Mouse (Mus musculus) urinary bladder, postnatal 25 days (tissue): ENCODE measurements around the gene Itga2.

Experiments
- DNase-seq: peaks from one replicate; pipeline ENCODE4 v3.0.0; 2022; ENCODE audit warnings: low spot score

Gene Itga2

DNA sequence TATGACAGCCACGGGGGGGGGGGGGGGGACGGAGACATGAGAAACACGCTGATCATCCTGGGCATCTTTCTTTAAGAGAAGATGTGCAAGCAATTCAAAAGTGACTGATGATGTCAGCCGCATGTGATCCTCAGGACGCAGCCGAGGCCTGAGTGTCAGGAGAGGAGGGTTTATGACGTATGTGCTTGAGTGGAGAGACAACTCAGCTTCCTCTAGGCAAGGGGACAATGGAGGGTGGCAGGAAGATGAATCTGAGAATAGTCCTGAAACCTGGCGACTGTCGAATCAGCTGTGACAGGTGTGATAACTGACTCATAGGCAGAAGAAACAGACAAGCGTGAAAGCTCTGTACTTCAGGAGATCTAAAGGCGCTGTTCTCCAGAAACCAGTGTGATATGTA lies 53.2 kb downstream of the Itga2 start:
- no peak for DNase-seq

DNA sequence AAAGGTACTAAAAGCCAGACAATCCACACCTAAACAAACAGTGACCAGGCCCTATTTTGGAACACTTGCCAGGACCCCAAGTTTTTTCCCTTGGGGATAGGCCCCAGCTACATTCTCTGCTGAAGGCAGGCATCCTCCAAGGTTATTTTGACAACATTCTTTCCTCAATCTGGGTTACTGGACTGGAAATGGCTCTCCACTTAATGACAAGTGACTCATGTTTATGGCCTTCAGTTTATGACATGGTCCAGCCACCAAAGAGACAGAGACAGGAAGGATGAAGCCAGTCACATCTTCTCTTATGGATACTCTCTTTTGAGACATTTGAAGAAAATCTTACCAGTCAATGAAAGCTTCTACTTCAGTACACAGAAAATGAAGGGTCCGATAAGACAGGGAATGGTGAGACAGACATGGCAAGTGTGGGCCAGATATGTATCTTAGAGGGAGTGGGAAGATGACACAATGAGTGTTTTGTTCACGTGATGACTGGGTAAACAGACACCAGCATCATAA lies 55.8 kb downstream of the Itga2 start:
- no peak for DNase-seq

DNA sequence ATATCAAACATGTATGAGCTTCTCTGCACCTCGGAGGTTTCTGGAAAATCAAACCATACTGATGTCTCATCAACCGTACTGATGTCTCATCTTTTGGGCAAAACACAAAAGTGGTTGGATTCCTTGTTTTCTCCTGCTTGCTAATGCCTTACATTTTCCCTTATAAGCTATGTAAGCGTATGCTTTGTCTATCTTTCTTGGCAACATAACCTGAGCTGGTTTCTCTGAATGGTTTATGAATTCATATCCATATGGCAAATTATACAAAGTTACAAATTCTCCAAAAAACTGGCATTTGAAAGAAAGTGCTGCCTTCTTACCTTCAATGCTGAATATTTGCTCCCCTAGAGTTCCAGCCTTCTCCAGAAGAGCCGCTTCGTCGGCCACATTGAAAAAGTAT lies 57.2 kb downstream of the Itga2 start:
- no peak for DNase-seq

- no peak for DNase-seq
Measured at GRCm38 (mm10) chr13:114857525-114857924, 74.4 kb downstream of the Itga2 start.

- DNase-seq = no peak
Measured at GRCm38 (mm10) chr13:114856269-114856627, 75.7 kb downstream of the Itga2 start.

GRCm38 (mm10) chr13:114855573-114856268 lies 76.2 kb downstream of the Itga2 start:
- DNase-seq = no peak

DNA sequence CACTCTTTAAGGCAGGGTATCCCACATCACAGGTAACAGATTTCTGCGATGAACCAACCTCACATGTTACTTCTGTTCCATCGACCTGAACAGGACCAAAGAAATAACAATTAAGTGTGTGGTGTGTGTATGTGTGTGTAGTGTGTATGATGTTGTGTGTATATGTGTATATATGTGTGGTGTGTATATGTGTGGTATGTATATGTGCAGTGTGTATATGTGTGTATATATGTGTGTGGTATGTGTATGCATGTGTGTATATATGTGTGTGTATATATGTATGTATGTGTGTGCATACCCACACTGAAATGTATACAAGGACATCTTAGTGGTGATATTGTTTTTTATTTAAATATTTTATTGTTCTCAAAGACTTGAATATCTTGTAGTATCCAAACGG lies 77.5 kb downstream of the Itga2 start:
- DNase-seq = no peak

GRCm38 (mm10) chr13:114854023-114854422 lies 77.9 kb downstream of the Itga2 start:
- DNase-seq = no peak

GRCm38 (mm10) chr13:114853152-114853551 lies 78.7 kb downstream of the Itga2 start:
- DNase-seq = no peak

- DNase-seq = no peak
Measured at GRCm38 (mm10) chr13:114852264-114853111, 79.4 kb downstream of the Itga2 start.

- DNase-seq = no peak
Measured at GRCm38 (mm10) chr13:114848945-114849344, 83.0 kb downstream of the Itga2 start.

DNA sequence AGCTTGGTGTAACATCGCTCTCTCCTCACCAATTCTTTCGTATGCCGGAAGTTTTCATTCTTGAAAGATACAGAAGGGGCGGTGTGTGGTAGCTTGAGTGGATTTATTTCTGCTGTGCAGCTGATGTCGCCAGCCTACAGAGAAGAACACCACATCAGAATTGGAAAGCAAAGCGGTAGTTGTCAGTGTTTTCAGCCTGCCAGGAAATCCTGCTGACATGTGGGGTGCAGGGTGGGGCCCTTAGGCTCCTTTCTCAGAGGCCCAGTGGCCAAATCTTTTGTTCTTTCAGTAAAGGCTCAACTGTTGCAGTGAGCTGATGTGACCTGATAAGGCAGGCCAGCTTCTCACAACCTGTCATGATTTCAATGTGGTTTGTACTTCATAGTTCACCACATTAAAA lies 86.1 kb downstream of the Itga2 start:
- DNase-seq = no peak

DNA sequence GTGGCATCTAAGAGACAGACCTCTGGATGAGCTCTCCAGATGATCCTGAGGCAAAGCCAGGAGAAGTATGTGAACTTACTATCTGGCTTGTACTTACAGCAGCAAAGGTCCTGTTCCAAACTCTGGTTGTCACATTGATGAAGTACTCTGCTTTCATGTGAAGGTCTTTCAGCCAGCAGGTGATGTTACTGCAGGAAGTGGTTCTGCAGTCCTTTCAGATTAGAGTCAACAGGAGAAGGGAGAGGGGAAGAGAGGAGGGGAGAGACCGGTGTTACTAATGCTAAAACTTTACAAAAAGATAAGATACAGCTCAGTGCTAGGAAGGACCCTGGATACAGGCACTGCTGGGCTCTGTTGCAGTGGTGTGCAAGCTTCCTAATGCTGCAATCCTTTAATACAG lies 88.6 kb downstream of the Itga2 start:
- no peak for DNase-seq

- no peak for DNase-seq
Measured at GRCm38 (mm10) chr13:114840545-114840944, 91.4 kb downstream of the Itga2 start.

- DNase-seq = no peak
Measured at GRCm38 (mm10) chr13:114839098-114839497, 92.8 kb downstream of the Itga2 start.

DNA sequence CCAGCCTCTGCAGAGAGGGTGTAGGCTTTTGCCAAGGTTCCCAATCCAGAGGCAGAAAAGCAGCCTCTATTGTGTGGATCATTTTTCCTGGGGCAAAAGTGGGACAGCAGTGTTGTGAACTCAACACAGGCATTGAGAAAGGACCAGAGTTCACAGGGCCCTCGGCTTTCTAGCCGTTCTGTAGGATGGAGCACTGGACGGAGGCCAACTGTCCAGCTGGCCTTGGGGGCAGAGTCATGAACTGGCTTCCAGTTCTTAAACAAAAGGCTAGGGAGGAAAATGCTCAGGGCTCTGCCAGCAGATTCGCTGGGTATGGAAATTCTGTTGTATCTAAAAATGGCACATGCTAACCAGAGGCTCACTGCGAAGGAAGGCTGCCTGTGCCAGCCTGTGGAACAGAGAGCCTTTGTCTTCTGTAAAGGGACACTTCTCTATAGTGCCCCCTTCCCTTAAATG lies 93.3 kb downstream of the Itga2 start:
- no peak for DNase-seq

- no peak for DNase-seq
Measured at GRCm38 (mm10) chr13:114837061-114837460, 94.8 kb downstream of the Itga2 start.

GRCm38 (mm10) chr13:114834580-114834979 lies 97.3 kb downstream of the Itga2 start:
- no peak for DNase-seq

DNA sequence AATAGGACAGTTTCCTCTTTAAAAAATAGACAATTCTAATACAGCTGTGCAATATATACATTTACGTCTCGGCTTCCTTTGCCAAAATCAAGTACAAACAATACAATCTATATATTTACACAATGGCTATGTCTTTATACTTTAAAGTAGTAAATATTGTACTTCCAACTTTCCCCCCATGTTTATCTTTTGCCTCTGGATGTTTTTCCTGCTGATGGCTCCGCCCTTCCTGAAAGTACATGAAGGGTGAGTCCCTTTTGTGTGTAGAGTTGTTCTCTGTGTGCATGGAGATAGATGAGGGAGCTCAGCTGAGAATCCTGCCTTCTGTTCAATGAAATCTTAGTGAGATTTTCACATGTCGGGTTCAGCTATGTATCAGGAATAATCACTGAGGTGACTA lies 98.5 kb downstream of the Itga2 start:
- DNase-seq = no peak

DNA sequence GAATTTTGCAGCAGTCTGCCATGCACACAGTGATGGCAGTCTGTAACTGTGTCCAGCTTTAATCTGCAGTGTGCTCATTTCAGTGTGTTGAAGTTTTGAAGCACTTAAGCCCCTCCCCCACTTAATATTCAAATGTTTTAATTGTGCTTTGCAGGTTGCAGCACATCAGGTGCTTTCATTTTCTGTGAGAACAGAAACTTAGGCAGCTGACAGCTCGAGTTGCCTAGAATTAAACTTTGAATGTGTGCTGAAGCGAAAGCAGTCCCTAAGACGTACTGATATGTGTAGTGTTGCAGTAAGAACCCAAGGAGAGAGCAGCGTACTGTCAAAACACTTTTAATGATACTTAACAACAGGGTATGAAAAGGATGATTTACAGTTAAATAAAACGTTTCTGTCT lies 99.1 kb downstream of the Itga2 start:
- no peak for DNase-seq

- DNase-seq = no peak
Measured at GRCm38 (mm10) chr13:114831367-114831833, 100.5 kb downstream of the Itga2 start.

DNA sequence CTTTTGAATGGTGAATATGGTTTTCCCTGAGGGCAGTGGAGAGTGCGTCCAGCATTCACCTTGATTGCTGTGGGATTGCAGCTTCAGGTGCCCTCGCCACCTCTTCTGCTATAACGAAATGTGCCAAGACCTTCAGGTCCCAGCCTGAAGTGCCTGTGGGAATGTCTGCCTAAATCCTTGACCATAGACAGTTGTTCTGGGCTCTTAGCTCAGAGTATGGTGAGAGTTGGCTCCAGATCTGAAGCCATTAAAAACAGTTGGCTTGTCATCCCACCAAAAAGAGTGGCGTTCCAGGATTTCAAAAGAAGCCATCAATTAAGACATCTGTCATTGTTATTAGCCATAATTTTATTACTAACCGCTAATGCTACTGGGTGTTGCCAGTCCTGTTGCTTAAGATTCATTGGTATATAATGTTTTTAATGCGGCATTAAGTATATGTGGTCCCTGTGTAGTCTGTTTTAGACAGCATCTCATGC lies 106.5 kb downstream of the Itga2 start:
- no peak for DNase-seq

DNA sequence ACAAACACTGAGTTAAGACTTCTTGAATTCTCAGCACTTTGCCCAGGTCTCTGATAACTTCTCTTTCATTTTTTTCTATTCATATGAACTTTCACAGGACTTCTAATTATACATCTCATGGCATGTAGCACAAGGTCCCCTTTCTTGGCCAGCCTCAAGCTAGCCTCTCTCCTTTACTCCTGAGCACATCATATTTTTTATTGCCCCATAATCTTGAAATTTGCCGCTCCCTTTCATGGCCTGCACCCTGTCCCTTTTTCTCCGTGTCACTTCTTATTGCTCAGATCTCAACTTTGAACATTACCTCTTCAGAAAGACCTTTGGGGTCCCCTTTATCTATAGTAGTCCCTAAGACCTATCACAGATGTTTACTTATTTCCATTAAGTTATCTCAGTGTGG lies 109.0 kb downstream of the Itga2 start:
- no peak for DNase-seq
